Mouse (Mus musculus) midbrain, embryonic 16.5 days (tissue): ENCODE results near the gene Gpr18. TPM values are rescaled to one million over a fixed set of nuclear protein-coding genes. Genes with fewer than 3 reads are reported as not detected.

Experiments
- ATAC-seq: fragments of 200-750 bp; cut with Nextera tagmentation; 2 replicates; pipeline ENCODE4 v1.8.0; 2017; ENCODE audit warnings: moderate TSS enrichment
- H3K27ac ChIP-seq: fragments of 300-500 bp; sonication (generic); 2 replicates; pipeline ENCODE4 v1.5.1; 2014; ENCODE audit warnings: mild to moderate bottlenecking, low read length, mixed read lengths
- H3K27me3 ChIP-seq: fragments of 300-500 bp; sonication (generic); 2 replicates; pipeline ENCODE4 v1.6.1; 2014; ENCODE audit warnings: low read depth, low read length, mixed read lengths; ENCODE audit not compliant: control insufficient read depth, insufficient read depth
- H3K36me3 ChIP-seq: fragments of 300-500 bp; sonication (generic); 2 replicates; pipeline ENCODE4 v1.6.1; 2014; ENCODE audit warnings: mild to moderate bottlenecking, low read length, moderate library complexity, mixed read lengths; ENCODE audit not compliant: control insufficient read depth, insufficient read depth
- H3K4me1 ChIP-seq: fragments of 300-500 bp; sonication (generic); 2 replicates; pipeline ENCODE4 v1.6.1; 2014; ENCODE audit warnings: mild to moderate bottlenecking, low read length, mixed read lengths; ENCODE audit not compliant: control insufficient read depth, insufficient read depth
- H3K4me2 ChIP-seq: fragments of 300-500 bp; sonication (generic); 2 replicates; pipeline ENCODE4 v1.6.1; 2014; ENCODE audit warnings: mild to moderate bottlenecking, low read length, mixed read lengths
- H3K4me3 ChIP-seq: fragments of 300-500 bp; sonication (generic); 2 replicates; pipeline ENCODE4 v1.5.1; 2014; ENCODE audit warnings: low read depth, mild to moderate bottlenecking, low read length, moderate library complexity, mixed read lengths
- H3K9ac ChIP-seq: fragments of 300-500 bp; sonication (generic); 2 replicates; pipeline ENCODE4 v1.6.1; 2014; ENCODE audit warnings: low read depth, low read length, mixed read lengths
- H3K9me3 ChIP-seq: fragments of 300-500 bp; sonication (generic); replicated peaks from 2 replicates; pipeline ENCODE4 v1.6.1; 2014; ENCODE audit warnings: mild to moderate bottlenecking, low read length, mixed read lengths; ENCODE audit not compliant: control insufficient read depth, poor library complexity, severe bottlenecking
- WGBS: fragments of 180-500 bp; shearing (Covaris S2); extraction: QIAGEN DNeasy Blood & Tissue Kit; methylation state at CpG from one replicate; pipeline ENCODE4 v1.1.7; 2014; 5-methylcytosine and 5-hydroxymethylcytosine counted together
- polyA plus RNA-seq: library from polyadenylated mRNA; unstranded; fragments of >200 nt; fragmentation: Nextera tagmentation; extraction: Ambion mirVana; gene quantifications from 2 replicates; pipeline ENCODE4 v1.2.1, GENCODE M21; 2015

Gene Gpr18
- polyA plus RNA-seq, 1 experiment from 2014 or later, result 0.16 TPM

DNA sequence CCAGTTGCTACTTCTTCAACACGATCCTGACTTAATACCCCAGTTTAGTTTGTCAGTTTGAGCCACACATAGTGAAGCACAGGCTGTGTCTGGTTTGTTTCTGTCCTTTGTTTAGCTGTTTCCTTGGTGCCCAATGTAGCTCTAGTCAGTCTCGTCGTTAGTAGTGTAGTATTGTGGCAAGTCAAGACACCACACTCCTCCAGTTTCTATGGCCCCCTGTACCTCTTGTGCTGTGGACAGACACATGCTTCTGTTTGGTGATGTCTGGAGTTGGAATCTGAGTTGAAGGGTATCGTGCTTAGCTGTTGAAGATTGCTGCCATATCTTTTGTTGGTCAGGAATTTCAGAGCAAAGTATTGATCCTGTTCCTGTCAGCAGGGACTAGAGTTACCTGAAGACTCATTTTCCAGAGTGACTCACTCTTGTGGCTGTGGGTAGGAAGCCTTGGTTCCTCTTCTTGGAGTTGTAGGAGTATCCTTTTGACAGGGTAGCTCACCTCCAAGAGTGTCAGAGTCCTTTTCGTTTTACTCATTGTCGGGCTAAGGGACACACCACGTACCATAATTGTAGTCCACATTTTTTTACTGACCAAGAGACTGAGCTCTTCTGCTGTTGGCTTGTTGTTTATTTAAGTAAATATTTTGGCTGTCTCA lies 15.3 kb upstream of the Gpr18 start:
- peaks cover 5% of the 10 kb centered on the region; the same call in 1 of the 2 replicates for H3K36me3 ChIP-seq
- peaks cover 5% of the 10 kb centered on the region; the same call in 1 of the 2 replicates for H3K9me3 ChIP-seq
- H3K27me3 ChIP-seq, result no peaks in the 10 kb centered on the region
- H3K4me1 ChIP-seq, result no peaks in the 10 kb centered on the region
- no peak overlapping the region for H3K4me2 ChIP-seq
- WGBS, result 82% methylated on average over 7 of the region's 7 CpGs
- no peak overlapping the region for H3K4me3 ChIP-seq
- no peak overlapping the region for H3K27ac ChIP-seq
- no peak for ATAC-seq
- no peak overlapping the region for H3K9ac ChIP-seq

DNA sequence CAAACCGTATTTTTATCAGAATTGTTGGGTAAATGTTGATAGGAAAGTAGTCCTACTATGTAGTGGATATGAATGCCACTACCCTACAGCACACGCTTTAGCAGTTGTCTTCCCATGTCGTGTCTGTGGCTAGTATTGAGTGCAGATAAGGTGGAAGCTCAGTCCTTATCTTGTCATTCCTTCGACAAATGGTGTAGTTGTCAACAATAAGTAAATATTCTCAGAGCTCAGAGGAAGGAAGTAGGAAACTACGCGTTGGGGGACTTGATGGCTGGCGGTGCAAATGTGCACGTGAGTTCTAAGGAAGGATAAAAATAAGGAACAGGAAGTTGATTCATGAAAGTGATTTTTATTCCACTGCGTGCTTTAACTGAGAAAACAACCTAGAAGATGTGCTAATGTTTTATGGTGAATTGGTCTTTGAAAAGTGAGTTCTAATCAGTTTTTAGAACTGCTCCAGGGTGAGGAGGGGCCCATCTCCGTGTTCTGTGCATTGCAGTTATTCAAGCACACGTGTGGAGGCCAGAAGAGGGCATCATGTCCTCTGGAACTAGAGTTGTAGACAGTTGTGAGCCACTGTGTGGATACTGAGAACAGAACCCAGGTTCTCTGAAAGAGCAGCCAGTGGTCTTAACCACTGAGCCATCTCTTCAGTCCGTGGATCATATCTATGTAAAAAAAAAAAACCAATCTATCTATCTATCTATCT lies 13.8 kb upstream of the Gpr18 start:
- Histone ChIP-seq H3K4me2 (no peak overlapping the region), H3K36me3 (peaks cover 5% of the 10 kb centered on the region; the same call in 1 of the 2 replicates), H3K9ac (no peak overlapping the region), H3K4me3 (no peak overlapping the region), H3K27me3 (no peaks in the 10 kb centered on the region), H3K27ac (no peak overlapping the region), H3K4me1 (no peaks in the 10 kb centered on the region), H3K9me3 (no peaks in the 10 kb centered on the region)
- ATAC-seq, result no peak
- 91% methylated on average over 12 of the region's 12 CpGs for WGBS

DNA sequence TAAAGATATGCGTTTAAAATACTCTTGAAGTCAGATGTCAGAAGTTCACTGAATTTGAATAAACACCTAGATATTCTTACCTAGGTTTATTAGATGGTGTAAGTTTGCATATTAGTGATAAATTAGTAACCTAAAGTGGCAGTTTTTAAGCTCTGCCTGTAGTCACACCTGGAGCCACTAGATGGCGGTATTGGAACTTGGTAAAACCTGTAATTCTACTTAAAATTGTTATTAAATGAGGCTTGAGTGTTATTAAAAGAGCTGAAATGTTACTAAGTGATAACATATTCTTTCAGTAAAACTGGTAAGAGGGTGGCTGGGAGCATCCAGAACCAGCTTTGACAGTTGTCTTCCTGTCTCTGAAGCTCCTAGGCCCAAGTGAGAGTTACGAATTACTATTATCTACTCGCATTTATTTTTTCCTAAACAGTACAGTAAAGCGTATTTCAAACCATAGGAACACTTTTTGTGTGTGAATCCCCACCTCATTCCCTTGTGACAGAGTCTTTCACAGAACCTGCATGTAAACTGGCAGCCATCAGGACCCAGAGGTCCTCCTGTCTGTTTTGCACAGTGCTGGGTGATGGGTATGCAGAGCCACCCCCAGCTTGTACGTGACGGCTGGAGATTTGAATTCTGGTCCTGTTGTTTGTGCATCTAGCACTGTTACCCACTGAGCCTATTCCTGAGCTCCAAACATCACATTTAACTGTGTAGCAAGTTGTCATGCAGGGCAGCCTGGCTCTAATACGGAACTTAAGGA lies 13.0 kb upstream of the Gpr18 start:
- Histone ChIP-seq H3K9ac (no peak overlapping the region), H3K4me2 (no peak overlapping the region), H3K4me3 (no peak overlapping the region), H3K9me3 (no peaks in the 10 kb centered on the region), H3K36me3 (no peaks in the 10 kb centered on the region), H3K27me3 (no peaks in the 10 kb centered on the region), H3K27ac (no peak overlapping the region), H3K4me1 (no peaks in the 10 kb centered on the region)
- 0 out of 2 replicates have a peak, but pooled peaks have one; percentile 29 for ATAC-seq
- WGBS, result 71% methylated on average over 8 of the region's 8 CpGs

DNA sequence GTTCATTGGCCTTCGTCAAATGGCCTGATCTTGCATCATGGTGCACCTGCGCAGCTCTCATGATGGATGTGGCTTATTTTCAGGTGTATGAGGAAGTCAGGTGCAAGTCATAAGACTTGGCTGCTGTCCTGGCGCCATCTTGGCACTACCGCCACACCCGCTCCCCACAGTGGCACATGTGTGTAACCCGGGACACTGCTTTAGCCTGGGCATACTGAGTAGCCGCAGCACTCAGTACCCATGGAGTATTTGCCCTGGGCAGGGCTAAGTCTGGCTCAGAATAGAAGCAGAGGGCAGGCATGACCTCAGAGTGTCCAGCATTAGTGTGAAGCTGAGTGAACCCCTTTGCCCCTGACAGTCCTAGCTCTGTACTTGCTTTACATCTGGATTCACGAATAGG lies 11.9 kb upstream of the Gpr18 start:
- no peak overlapping the region for H3K9ac ChIP-seq
- H3K4me2 ChIP-seq, result no peak overlapping the region
- no peaks in the 10 kb centered on the region for H3K27me3 ChIP-seq
- ATAC-seq, result no peak
- WGBS, result 94% methylated on average over 8 of the region's 8 CpGs
- no peaks in the 10 kb centered on the region for H3K36me3 ChIP-seq
- no peak overlapping the region for H3K4me3 ChIP-seq
- no peaks in the 10 kb centered on the region for H3K9me3 ChIP-seq
- no peak overlapping the region for H3K27ac ChIP-seq
- H3K4me1 ChIP-seq, result no peaks in the 10 kb centered on the region

DNA sequence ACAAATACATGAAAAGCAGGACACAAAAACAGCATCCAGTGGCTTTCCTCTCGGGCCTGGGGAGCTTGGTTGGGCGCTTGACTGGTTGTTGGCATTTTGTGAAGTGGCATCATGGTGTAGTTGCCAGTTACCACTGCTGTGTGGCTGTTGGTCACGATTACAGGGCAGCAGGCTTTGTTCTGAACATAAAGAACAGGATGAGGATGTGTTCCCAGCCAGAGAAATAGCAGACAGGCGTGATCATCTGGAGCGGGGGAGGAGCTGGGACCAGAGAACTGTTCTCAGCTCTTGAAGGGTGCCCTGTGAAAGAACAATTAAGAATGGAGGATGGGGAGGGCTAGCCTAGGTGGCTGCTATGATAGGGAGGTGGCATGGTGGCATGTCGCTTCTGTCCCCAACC lies 11.3 kb upstream of the Gpr18 start:
- no peaks in the 10 kb centered on the region for H3K36me3 ChIP-seq
- ATAC-seq, result no peak
- no peak overlapping the region for H3K27ac ChIP-seq
- no peaks in the 10 kb centered on the region for H3K27me3 ChIP-seq
- H3K4me3 ChIP-seq, result no peak overlapping the region
- H3K9me3 ChIP-seq, result no peaks in the 10 kb centered on the region
- no peaks in the 10 kb centered on the region for H3K4me1 ChIP-seq
- 82% methylated on average over 6 of the region's 6 CpGs for WGBS
- no peak overlapping the region for H3K9ac ChIP-seq
- H3K4me2 ChIP-seq, result no peak overlapping the region

DNA sequence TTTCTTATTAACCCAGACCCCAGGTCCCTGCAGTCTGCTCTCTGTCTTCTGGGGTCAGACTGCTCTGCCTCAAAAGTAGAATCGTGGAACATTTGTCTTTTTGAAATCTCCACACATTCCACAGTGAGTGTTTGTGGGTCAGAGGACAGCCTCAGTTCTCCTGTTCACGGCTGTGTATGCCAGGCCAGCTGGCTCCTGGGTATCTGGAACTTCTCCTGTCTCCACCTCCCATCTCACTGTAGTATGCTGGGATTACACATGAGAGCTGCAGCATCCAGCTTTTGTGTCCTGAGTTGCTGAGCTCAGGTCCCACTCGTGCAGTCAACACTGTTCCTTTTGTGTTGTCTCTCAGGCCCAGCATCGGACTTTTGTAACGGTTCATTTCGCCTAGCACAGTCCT lies 9.3 kb upstream of the Gpr18 start:
- WGBS, result 83% methylated on average over 6 of the region's 6 CpGs
- Histone ChIP-seq H3K4me2 (no peak overlapping the region), H3K27ac (no peak overlapping the region), H3K4me3 (no peak overlapping the region), H3K27me3 (no peaks in the 10 kb centered on the region), H3K9ac (no peak overlapping the region), H3K36me3 (no peaks in the 10 kb centered on the region), H3K9me3 (no peaks in the 10 kb centered on the region), H3K4me1 (no peaks in the 10 kb centered on the region)
- no peak for ATAC-seq

DNA sequence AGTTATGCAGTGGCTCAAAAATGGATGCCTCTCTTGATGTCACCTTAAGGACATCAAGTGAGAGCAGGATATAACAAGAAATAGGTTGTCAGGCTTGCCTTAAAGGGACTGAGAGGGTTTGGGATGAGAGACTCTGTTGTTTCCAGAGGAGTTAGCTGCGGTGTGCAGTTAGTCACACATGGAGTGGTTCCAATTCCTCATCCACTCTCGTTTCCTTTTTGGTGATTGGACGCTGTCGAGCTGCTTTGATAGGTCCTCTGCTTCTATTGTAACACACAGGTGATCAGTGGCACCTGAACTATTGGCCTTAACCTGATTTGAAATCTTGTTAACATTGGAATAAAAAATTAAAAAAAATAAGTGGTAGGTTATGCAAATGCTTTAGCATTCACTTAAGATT lies 7.2 kb upstream of the Gpr18 start:
- no peak overlapping the region for H3K4me3 ChIP-seq
- H3K27ac ChIP-seq, result no peak overlapping the region
- ATAC-seq, result no peak
- no peaks in the 10 kb centered on the region for H3K27me3 ChIP-seq
- no peaks in the 10 kb centered on the region for H3K36me3 ChIP-seq
- WGBS, result 89% methylated on average over 4 of the region's 4 CpGs
- H3K4me2 ChIP-seq, result no peak overlapping the region
- no peaks in the 10 kb centered on the region for H3K4me1 ChIP-seq
- H3K9me3 ChIP-seq, result no peaks in the 10 kb centered on the region
- no peak overlapping the region for H3K9ac ChIP-seq

DNA sequence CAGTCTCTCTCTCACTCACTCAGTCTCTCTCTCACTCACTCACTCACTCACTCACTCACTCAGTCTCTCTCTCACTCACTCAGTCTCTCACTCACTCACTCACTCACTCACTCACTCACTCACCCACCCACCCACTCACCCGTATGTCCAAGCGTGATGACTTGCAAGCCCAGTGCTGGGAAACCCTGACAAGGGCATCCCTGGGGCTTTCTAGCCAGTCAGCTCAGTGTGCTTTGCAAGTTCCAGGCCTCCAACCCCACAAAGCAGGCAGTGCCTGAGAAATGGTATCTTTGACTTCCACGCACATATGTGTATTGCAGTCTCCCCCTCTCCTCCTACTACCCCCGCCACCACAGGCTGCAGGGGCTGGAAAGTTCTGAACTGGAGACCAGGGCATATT lies 6.4 kb upstream of the Gpr18 start:
- no peak for ATAC-seq
- no peaks in the 10 kb centered on the region for H3K4me1 ChIP-seq
- H3K9me3 ChIP-seq, result no peaks in the 10 kb centered on the region
- H3K4me2 ChIP-seq, result no peak overlapping the region
- no peaks in the 10 kb centered on the region for H3K27me3 ChIP-seq
- H3K4me3 ChIP-seq, result no peak overlapping the region
- peaks cover under 1% of the 10 kb centered on the region; the same call in 1 of the 2 replicates for H3K36me3 ChIP-seq
- no peak overlapping the region for H3K9ac ChIP-seq
- no peak overlapping the region for H3K27ac ChIP-seq
- 93% methylated on average over 4 of the region's 4 CpGs for WGBS
